Mouse (Mus musculus) cerebellum, adult (tissue): ENCODE measurements around the gene Rps6ka1.
"Not testable (repeated sequence)": the region's sequence is repeated elsewhere in the genome, so short reads cannot be mapped to it uniquely, and the experiment has no call there.

Source experiments
- ATAC-seq: cut with Nextera tagmentation; 2 replicates; pipeline ENCODE4 v1.9.2; 2017; ENCODE audit warnings: mild to moderate bottlenecking, moderate library complexity, mixed read lengths; ENCODE audit not compliant: insufficient number of reproducible peaks, low FRiP score, low TSS enrichment

Gene Rps6ka1

DNA sequence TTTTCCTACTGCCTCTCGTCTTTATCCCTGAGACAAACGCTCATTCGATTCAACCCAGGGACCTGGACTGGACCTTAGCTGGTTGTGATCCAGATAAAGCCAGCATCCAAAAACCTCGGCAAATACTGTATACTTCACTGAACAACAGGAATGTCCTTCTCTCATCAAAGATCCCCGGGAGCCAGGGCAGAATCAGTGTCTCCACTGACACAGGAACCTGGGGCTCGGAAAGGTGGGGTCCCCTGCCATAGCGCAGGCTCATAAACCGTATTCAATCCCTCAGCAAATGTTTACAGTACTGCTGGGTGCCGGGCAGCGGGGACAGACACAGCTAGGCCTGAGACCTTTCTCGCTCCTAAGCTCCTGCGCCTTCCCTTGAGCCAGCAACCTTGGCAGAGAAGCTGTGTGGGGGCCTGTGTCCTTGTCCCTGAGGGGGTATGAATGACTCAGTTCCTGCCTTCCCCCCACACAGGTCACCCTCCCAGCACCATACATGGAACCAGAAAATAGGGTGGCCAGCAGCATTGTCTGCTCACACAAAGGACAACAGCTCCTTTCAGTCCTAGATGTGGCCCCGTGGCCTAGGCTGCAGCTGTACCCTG, 23.1 kb downstream of the Rps6ka1 start:
- ATAC-seq: peak; percentile 17; the same call in 1 of the 2 replicates

DNA sequence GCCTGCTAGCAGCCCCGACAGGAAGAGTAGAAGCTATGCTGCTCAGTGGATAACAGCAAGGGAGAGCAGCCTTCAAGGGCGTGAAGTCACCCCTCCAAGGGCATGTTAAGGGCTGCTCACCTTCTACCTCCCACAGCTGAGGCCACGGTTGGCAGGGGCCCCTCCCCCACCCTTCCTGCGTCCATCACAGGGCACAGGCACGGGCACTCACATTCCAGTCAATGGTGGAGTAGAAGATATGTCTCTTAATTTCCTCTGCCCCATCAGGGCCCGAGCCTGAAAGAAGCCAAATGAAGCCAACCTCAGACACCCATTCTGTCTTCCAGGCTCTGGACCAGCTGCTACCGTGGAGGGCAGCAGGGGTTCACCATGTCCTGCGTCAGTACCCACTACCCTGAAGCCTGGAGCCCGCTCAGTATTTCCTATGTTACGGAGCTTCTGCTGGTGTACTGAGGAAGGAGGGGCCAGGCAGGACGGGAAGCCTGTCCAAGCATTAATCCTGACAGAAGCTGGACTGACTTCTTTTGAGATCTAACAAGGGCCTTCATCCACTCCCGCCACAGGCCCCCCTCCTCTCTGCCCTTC, 23.7 kb downstream of the Rps6ka1 start:
- ATAC-seq: no peak

DNA sequence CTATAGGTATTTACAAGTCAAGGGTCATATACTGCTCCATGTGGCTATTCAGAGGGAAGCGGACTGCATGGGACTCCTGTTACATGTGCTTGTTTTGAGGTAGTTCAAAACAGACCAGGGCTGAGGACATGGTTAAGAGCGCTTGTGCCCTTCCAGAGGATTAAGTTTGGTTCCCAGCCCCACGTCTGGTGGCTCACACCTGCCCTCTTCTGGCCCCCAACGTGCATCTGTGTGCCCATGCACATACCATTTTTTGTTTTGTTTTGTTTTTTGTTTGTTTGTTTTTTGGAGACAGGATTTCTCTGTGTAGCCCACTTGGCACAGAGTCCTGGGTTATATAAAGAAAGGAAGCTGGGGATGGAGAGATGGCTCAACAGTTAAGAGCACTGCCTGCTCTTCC, 30.1 kb downstream of the Rps6ka1 start:
- ATAC-seq: no peak

DNA sequence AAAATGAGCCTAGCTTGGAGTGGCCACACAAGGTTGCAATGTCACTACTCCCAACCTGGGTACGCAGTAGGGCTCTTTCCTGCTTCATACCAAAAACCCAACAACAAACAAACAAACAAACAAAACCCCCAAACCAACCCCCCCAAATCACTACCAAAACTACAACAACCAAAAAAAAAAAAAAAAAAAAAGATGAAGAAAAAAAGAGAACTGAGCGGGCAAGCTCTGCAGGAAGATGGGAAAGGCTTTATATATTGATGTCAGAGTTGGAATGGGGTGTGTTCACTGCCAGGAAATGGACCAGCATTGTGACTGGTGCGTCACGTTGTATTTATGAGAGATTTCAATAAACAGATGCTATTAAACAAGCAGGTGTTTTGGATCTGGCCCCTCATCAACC, 33.0 kb downstream of the Rps6ka1 start:
- ATAC-seq: no peak

DNA sequence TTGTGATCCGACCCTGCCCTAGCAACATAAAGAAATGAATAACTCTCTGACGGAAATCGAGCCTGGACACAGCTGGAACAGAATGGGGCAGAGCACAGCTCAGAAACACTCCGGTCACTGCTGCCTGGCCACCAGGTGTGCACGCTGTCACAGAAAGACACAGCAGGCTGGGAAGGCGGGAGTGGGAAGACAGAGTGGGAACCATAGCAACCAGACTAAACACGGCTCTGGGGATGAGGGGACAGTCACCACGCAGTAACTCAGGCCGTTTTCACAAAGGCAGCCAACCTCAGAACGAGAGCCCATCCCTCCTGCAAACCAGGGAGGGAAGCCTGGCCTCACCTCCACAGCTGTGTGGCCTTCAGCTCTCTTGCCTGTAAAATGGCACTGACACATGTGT, 34.0 kb downstream of the Rps6ka1 start:
- ATAC-seq: no peak

GRCm38 (mm10) chr4:133846625-133847024, 41.0 kb downstream of the Rps6ka1 start:
- no peak for ATAC-seq

GRCm38 (mm10) chr4:133845060-133845459, 42.5 kb downstream of the Rps6ka1 start:
- ATAC-seq: no peak

DNA sequence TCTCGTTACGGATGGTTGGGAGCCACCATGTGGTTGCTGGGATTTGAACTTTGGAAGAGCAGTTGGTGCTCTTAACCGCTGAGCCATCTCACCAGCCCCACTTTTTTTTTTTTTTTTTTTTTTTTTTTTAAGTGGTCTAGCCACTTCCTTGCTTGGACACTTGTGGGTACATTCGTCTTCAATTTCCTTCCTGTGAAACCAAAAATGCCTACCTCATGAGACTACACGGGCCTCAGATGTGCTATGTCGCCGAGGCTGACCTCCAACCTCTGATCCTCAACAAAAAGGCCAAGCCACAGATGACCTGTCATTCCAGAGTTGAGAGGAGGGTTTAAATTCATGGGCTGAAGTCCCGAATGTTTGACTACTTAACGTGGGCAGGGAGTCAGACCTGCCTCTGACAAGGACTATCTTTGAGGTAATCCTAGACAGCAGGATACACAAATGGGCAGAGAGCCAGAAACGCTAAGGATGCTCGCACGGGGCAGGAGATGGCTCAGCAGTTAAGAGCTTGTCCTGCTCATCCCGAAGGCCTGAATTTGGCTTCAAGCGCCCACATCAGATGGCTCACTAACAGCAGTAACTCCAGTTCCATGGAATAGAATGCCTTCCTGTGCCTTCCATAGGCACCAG, 43.3 kb downstream of the Rps6ka1 start:
- ATAC-seq: no peak

GRCm38 (mm10) chr4:133842992-133843737, 44.4 kb downstream of the Rps6ka1 start:
- ATAC-seq: no peak

- ATAC-seq: not testable (repeated sequence)
These were observed 45.7 kb downstream of the Rps6ka1 start for GRCm38 (mm10) chr4:133841756-133842483.

DNA sequence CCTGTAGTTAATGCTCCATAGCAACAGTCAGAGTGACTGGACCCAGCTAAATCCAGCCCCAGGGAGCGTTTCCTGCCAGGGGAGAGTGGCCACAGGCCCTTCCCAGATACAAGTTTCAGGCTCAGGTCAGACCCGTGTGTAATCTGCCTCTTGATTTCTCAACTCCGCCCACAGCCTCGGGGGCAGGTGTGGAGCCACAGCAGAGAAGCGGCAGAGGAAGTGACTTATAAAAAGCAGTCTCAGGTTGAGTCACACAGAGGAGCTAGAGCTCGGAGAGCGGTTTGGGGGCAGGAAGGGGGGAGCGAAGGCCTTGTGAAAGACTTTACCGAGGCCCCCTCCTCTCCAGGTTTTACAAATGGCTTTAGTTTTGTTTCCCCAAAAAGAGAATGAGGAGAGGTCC, 46.6 kb downstream of the Rps6ka1 start:
- no peak for ATAC-seq

GRCm38 (mm10) chr4:133840501-133840900, 47.1 kb downstream of the Rps6ka1 start:
- no peak for ATAC-seq

- no peak for ATAC-seq
These were observed 48.2 kb downstream of the Rps6ka1 start for GRCm38 (mm10) chr4:133839385-133839826.

DNA sequence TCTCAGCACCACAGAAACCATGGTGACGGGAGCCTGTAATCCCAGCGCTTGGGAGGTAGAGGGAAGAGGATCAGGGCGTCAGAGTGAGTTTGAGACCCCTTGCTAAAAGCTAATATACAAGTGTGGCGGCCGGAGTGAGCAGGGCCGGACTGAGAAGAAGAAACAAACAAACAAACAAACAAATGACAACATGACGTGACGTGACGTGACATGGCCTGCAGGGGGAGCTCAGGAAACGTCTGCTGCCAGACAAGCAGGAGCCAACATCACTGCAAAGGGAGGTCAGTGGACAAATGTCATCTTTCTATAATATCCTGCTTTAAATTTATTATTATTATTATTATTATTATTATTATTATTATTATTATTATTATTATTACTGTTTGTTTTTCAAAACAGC, 51.0 kb downstream of the Rps6ka1 start:
- ATAC-seq: no peak

DNA sequence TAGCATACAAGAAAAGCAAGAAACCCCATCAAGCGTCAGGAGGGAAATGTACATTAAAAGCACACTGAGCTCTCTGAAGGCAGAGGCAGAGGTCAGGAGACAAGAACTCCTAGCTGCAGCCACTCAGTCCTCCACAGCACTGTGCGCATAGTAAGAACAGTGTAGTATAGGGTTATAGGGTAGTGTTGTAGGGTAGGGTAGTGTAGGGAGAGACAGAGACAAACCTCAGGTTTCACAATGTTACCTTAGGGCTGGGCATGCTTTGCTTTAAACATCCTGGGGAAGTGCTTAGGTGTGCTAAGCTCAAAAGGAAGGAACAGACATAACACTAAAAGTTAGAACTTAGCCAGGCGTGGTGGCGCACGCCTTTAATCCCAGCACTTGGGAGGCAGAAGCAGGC, 52.4 kb downstream of the Rps6ka1 start:
- no peak for ATAC-seq

GRCm38 (mm10) chr4:133832945-133833874, 54.4 kb downstream of the Rps6ka1 start:
- ATAC-seq: no peak

DNA sequence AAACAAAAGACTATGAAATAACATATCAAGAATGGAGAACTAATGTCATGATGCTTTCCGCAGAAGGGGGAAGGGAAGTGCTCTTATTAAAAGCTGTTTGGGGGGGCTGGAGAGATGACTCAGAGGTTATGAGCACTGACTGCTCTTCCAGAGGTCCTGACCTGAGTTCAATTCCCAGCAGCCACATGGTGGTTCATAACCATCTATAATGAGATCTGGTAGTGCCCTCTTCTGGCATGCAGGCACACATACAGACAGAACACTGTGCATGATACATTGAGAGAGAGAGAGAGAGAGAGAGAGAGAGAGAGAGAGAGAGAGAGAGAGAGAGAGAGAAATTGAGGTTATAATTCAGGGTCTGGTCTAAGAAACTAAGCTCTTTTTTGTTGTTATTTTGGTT, 57.1 kb downstream of the Rps6ka1 start:
- ATAC-seq: no peak

DNA sequence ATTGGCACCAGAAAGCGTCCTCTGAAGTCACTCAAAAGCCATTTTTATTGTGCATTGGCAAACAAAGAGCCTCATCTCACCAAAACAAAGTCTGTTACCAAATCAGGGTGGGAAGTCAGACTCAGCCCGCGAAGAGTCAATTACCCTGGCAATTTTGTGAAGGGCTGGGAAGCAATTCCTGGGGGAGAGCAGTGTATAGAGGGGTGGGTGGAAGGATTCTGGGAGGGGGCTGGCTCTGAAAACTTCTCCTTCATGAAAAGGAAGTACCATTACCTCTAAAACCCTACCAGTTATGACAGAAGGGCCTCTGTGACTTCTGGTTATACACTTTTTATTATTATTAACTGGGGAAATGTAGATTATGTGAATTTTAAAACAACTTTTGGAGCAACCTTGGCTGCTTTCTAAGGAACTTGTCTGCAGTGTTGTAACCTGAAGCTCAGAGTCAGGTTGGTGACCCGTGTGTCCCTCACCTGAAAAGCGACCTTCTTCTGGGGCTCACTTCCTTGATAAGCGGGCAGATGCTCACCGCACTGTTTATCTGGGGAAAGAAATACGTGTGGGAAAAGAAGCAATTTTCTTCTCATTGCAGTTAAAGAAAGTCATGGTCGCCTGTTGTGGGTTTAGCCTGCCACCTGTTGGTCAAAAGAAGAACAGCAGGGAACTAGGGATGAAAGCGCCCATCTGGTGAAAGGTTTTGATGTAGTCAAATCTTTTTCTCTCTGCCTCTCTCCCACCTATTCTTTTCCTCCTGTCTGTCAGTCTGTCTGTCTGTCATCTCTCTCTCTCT, 58.1 kb downstream of the Rps6ka1 start:
- ATAC-seq: no peak
